Mouse (Mus musculus) adipocyte (in vitro differentiated cells): ENCODE results near the gene Grik4.

Experiments
- DNase-seq: peaks from one replicate; pipeline ENCODE4 v3.0.0-alpha.2; 2016; ENCODE audit warnings: low spot score

Gene Grik4

DNA sequence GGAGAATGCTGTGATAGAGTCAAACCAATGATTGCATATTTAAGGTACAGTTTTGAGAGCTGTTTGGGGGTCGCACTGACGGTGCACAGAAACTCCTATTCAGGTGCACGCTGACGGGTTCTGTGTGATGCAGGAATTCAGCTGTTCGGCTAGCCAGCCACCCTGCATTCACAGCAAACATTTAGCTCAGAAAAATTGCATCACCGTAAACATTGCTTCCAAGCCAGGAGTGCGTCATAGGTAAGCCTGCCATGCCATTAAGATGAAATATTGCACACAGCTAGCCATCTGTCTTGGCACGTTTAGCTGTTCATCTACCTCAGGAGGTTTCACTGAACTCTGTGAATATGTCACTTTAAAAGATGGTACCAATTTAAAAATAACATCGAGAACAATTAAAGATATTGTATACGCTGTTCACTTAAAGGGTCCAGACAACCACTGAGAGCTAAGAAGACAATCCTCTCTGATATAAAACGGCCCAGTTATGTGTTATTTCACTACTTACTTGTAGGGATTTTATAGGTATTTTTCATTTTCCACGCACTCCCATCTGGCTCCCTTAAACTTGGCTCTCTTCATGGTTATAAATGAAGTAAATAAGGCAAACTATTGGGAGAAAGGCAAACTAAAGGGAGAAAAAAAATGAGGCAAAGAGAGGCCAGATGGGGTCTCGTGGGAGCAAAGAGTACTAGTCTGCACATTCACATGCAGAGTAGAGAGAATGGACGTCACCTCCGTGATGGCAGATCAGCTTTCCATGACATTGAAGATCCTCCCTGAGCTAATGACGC, 453.5 kb downstream of the Grik4 start:
- no peak for DNase-seq

DNA sequence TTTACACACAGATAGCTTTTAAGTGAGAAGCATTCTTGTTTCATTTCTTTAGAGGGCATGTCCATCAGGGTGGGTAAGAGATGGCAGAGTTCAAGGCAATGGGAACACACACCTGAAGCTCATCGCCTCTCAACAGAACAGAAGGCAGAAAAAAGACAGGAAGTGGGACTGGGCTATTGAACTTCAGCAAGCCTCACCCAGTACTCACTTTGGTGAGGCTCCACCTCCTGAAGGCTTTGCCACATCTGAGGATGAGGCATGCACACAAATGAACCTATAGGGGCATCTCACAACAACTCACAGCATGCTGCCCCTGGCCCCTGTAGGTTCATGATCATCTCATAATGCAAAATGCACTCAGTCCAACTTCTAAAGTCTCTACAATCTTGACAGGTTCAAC, 456.2 kb downstream of the Grik4 start:
- no peak for DNase-seq

DNA sequence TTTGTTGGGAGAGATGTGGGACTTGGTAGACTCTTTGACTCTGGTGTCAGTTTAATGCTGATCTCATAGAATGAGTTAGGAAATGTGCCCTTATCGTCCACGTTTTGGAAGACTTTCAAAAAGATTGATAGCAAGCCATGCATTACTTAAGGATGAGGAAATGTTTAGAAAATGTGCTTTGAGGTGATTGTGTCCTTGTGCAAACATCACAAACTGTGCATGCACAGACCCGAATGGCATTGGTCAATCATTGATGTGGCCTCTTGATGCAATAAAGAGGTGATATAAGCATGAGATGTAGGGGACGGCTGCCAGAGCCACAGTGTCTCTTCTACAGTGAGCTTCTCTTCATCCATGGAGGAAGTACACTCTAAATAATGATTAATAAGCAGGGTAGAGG, 457.4 kb downstream of the Grik4 start:
- no peak for DNase-seq

DNA sequence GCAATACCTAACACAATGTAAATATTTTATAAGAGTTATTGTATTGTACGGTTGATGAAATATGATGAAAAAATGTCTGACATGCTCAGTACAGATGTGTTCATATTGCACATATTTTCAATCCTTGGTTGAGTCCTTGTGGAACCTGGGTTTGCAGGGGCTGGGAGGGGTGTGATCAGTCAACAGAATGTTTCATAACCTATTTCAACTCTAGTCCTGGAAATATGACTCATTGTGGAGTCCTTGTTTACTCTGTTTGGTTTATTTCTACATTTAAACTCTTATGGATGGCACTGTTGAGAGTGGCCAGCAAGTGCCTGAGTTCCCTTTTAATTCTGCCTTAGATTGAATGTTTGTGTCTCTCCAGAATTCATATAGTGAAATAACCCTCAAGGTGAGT, 459.6 kb downstream of the Grik4 start:
- DNase-seq: no peak

DNA sequence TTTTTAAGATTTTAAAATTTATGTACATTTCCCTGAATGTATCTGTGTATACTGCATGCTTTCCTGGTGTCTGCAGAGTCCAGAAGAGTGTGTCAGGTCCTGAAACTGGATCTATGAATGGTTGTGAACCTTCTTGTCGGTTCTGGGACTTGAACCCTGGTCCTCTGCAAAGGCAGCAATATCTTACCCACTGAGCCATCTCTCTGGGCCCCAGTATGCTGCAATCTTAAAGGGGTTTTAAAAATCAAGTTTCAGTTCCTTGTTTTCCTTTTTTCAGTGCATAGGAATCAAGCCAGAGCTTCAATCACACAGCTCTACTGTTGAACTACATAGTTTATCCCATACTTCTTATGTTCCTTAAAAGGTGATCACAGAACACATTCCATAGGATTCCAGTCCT, 461.3 kb downstream of the Grik4 start:
- no peak for DNase-seq

DNA sequence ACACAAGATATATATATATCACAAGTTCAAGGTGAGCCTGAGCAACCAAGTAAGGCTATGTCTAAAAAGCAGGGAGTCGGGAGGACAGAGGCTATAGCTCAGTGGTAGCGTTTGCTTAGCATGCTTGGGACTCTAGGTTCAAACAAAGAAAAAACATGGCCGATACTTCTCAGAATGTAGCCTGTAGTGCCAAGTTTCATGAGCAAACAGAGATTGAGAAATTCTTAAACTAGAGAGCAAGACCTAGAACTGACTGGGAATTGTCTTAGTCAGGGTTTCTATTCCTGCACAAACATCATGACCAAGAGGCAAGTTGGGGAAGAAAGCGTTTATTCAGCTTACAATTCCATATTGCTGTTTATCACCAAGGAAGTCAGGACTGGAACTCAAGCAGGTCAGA, 468.1 kb downstream of the Grik4 start:
- peak; percentile 9 for DNase-seq

DNA sequence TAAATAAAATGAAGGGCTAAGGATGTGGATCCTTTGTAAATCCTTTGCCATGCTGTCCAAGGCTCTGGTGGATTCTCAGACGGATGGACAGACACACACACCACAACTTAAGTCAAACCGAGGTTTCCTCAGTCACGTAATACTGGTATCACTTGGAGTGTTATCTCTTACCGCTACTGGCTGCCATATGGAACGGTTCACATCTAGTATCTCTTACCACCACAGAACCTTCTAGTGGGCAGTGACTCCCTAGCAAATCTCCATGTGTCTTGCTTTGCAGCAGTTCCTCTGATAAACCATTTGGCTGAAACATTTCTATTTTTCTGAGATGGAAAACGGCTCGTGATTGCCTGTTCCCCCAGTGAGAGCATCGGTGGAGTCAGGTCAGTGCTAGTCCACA, 470.0 kb downstream of the Grik4 start:
- no peak for DNase-seq

DNA sequence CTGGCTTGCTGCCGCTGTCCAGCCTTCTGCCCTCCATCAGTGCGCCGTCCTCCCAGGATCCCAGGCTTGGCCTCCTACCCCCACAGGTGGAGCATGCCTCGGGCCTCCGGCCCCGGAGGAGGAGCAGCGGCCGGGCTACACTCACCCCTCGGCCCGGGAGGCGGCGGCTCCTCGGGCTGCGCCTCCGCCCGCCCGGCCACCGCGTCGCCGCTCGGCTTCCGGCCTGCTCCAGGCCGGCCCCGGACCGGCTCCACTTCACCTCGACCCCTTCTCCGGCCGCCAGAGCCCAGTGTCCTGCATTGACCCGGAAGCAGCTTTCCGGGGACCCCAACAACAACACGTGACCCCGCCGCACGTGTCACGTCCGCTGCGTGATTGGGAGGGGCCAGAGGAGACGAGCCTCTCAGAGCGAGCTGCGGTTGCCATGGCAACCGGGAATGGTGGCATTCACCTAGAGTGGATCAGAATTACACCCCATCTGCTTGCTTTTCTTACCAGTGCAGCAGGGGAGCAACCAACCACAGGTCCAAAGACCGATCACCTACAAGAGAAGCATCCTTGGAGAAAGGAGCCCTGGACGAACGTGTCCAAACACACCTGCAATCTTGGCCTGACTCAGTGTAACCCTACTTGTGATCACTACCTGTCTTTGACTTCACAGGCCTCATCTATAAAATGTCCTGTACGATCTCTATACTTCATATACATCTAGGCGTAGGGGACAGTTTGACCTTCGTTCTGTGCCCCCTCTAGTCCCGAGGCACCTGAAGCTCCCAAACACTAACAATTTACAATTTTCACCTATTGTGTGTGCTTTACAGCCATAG, 472.2 kb downstream of the Grik4 start:
- DNase-seq: peak; percentile 74

DNA sequence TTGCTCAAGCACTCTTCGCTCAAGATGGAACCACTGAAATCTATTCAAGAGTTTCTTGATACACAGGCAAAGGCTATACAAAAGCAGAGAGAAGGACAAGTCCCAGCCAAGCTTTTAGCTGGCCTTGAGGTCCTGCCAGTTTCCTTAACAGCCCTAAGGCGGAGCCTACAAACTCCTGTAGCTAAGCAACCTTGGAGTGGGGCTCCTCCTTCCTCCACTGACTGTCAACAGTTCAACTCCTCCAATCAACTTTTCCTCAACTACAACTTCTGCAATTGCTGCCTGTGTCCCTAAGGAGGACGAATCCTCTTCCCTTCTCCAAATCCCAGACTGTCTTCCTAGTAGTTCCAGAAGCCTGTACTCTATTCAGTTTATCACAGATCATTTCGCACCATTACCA, 473.1 kb downstream of the Grik4 start:
- DNase-seq: peak; percentile 82

DNA sequence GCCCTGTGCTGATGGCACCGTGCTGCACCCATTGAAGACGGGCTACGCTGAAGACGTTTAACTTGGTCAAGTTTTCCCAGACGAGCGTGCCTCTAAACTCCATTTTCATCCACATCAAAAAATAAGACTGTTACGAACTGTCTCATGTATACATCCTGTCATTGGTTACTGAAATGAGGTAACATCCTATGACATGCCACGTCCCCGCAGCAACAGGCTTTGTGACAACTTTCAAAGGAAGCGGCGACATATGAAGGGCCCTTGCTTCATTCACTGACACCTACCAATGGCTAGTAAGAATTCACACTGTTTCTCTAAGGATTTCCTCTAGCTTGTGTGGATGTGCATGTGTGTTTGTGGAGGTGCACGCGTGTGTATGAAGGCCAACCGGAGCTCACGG, 475.0 kb downstream of the Grik4 start:
- DNase-seq: no peak

DNA sequence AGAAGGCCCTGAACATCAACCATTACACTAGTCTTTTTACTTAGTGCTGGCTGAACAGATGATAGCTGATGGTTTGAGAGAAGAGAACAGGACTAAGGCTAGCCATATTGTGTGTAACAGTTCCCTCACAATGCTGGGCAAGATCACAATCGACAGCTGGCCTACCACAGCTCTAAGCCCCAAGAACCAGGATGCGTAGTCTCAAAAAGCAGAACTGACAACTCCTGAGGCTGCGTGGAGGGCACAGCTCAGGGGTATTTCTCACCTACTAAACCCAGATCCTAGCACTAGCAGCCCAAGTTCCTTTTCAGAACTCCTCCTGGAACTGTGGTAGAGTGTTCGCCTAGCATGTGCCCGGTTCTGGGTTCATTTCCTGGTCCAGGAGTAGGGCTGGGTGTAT, 475.9 kb downstream of the Grik4 start:
- DNase-seq: no peak
